Mouse (Mus musculus) forebrain, embryonic 13.5 days (tissue): ENCODE measurements around the gene Tyw1. TPM values are rescaled to one million over a fixed set of nuclear protein-coding genes. Genes with fewer than 3 reads are reported as not detected.

ENCODE experiments used
- ATAC-seq: fragments of 200-750 bp; cut with Nextera tagmentation; 2 replicates; pipeline ENCODE4 v1.8.0; 2017
- H3K27ac ChIP-seq: fragments of 300-500 bp; sonication (generic); 2 replicates; pipeline ENCODE4 v1.5.1; 2015; ENCODE audit warnings: inconsistent platforms, mild to moderate bottlenecking, moderate library complexity
- H3K27me3 ChIP-seq: fragments of 300-500 bp; sonication (generic); 2 replicates; pipeline ENCODE4 v1.6.1; 2015; ENCODE audit warnings: mild to moderate bottlenecking, inconsistent platforms
- H3K36me3 ChIP-seq: fragments of 300-500 bp; sonication (generic); 2 replicates; pipeline ENCODE4 v1.6.1; 2015; ENCODE audit warnings: mild to moderate bottlenecking, inconsistent platforms; ENCODE audit not compliant: poor library complexity, severe bottlenecking
- H3K4me1 ChIP-seq: fragments of 300-500 bp; sonication (generic); 2 replicates; pipeline ENCODE4 v1.6.1; 2015; ENCODE audit warnings: inconsistent platforms
- H3K4me2 ChIP-seq: fragments of 300-500 bp; sonication (generic); 2 replicates; pipeline ENCODE4 v1.6.1; 2015; ENCODE audit warnings: inconsistent platforms, mild to moderate bottlenecking, moderate library complexity
- H3K4me3 ChIP-seq: fragments of 300-500 bp; sonication (generic); 2 replicates; pipeline ENCODE4 v1.5.1; 2015; ENCODE audit warnings: mild to moderate bottlenecking, inconsistent platforms
- H3K9ac ChIP-seq: fragments of 300-500 bp; sonication (generic); 2 replicates; pipeline ENCODE4 v1.6.1; 2015; ENCODE audit warnings: mild to moderate bottlenecking, inconsistent platforms
- H3K9me3 ChIP-seq: fragments of 300-500 bp; sonication (generic); replicated peaks from 2 replicates; pipeline ENCODE4 v1.6.1; 2016; ENCODE audit warnings: inconsistent platforms
- WGBS: fragments of 180-500 bp; shearing (Covaris S2); methylation state at CpG from one replicate; pipeline ENCODE4 v1.1.7; 2015; 5-methylcytosine and 5-hydroxymethylcytosine counted together
- polyA plus RNA-seq: library from polyadenylated mRNA; unstranded; fragments of >200 nt; fragmentation: Nextera tagmentation; extraction: Ambion mirVana; gene quantifications from 2 replicates; pipeline ENCODE4 v1.2.1, GENCODE M21; 2015

Gene Tyw1
- polyA plus RNA-seq, 1 experiment from 2014 or later = 24.4 TPM

GRCm38 (mm10) chr5:130327615-130328263 is 72.3 kb downstream of the Tyw1 start:
- H3K4me3 ChIP-seq = no peak overlapping the region
- peaks cover 22% of the 10 kb centered on the region for H3K4me1 ChIP-seq
- H3K4me2 ChIP-seq = no peak overlapping the region
- peaks cover 7% of the 10 kb centered on the region for H3K9me3 ChIP-seq
- no peak overlapping the region for H3K27ac ChIP-seq
- H3K27me3 ChIP-seq = no peaks in the 10 kb centered on the region
- 92% methylated on average over 6 of the region's 6 CpGs for WGBS
- H3K36me3 ChIP-seq = peaks cover 35% of the 10 kb centered on the region
- no peak overlapping the region for H3K9ac ChIP-seq
- ATAC-seq = no peak

- Histone ChIP-seq H3K9ac (no peak overlapping the region), H3K27me3 (no peaks in the 10 kb centered on the region), H3K36me3 (peaks cover 35% of the 10 kb centered on the region), H3K4me3 (no peak overlapping the region), H3K4me2 (no peak overlapping the region), H3K27ac (no peak overlapping the region), H3K4me1 (peaks cover 17% of the 10 kb centered on the region), H3K9me3 (peaks cover 7% of the 10 kb centered on the region)
- no peak for ATAC-seq
- WGBS = 90% methylated on average over 9 of the region's 9 CpGs
Measured at GRCm38 (mm10) chr5:130328366-130328765, 72.9 kb downstream of the Tyw1 start.

- ATAC-seq = no peak
- Histone ChIP-seq H3K9me3 (no peaks in the 10 kb centered on the region), H3K27ac (no peak overlapping the region), H3K9ac (no peak overlapping the region), H3K27me3 (no peaks in the 10 kb centered on the region), H3K4me1 (peaks cover 19% of the 10 kb centered on the region), H3K4me2 (no peak overlapping the region), H3K4me3 (no peak overlapping the region), H3K36me3 (peaks cover 27% of the 10 kb centered on the region)
- 97% methylated on average over 2 of the region's 2 CpGs for WGBS
Measured at GRCm38 (mm10) chr5:130329889-130330288, 74.5 kb downstream of the Tyw1 start.

GRCm38 (mm10) chr5:130330801-130331200 is 75.4 kb downstream of the Tyw1 start:
- no peak overlapping the region for H3K9ac ChIP-seq
- peaks cover 27% of the 10 kb centered on the region for H3K36me3 ChIP-seq
- peak overlapping the region; percentile 33; the same call in 1 of the 2 replicates for H3K27ac ChIP-seq
- H3K4me2 ChIP-seq = no peak overlapping the region
- no peaks in the 10 kb centered on the region; the same call in 1 of the 2 replicates for H3K9me3 ChIP-seq
- H3K27me3 ChIP-seq = no peaks in the 10 kb centered on the region
- peaks cover 19% of the 10 kb centered on the region for H3K4me1 ChIP-seq
- ATAC-seq = no peak
- no peak overlapping the region for H3K4me3 ChIP-seq
- 64% methylated on average over 4 of the region's 4 CpGs for WGBS

GRCm38 (mm10) chr5:130331206-130331605 is 75.8 kb downstream of the Tyw1 start:
- Histone ChIP-seq H3K4me2 (no peak overlapping the region), H3K4me1 (peaks cover 19% of the 10 kb centered on the region), H3K4me3 (no peak overlapping the region), H3K9me3 (no peaks in the 10 kb centered on the region; the same call in 1 of the 2 replicates), H3K9ac (no peak overlapping the region), H3K27ac (peak overlapping the region; percentile 33; the same call in 1 of the 2 replicates), H3K36me3 (peaks cover 29% of the 10 kb centered on the region), H3K27me3 (no peaks in the 10 kb centered on the region)
- 16% methylated on average over 4 of the region's 4 CpGs for WGBS
- ATAC-seq = no peak

GRCm38 (mm10) chr5:130333566-130333965 is 78.1 kb downstream of the Tyw1 start:
- Histone ChIP-seq H3K36me3 (peaks cover 37% of the 10 kb centered on the region), H3K27me3 (no peaks in the 10 kb centered on the region), H3K4me1 (peaks cover 19% of the 10 kb centered on the region), H3K9me3 (no peaks in the 10 kb centered on the region; the same call in 1 of the 2 replicates), H3K4me2 (no peak overlapping the region), H3K4me3 (no peak overlapping the region), H3K27ac (no peak overlapping the region), H3K9ac (no peak overlapping the region)
- WGBS = 81% methylated on average over 7 of the region's 7 CpGs
- ATAC-seq = no peak

- H3K27me3 ChIP-seq = no peaks in the 10 kb centered on the region
- no peak overlapping the region for H3K27ac ChIP-seq
- H3K4me2 ChIP-seq = no peak overlapping the region
- H3K4me1 ChIP-seq = peaks cover 19% of the 10 kb centered on the region
- no peak overlapping the region for H3K9ac ChIP-seq
- H3K4me3 ChIP-seq = no peak overlapping the region
- 96% methylated on average over 11 of the region's 11 CpGs for WGBS
- H3K9me3 ChIP-seq = no peaks in the 10 kb centered on the region; the same call in 1 of the 2 replicates
- peaks cover 35% of the 10 kb centered on the region for H3K36me3 ChIP-seq
- ATAC-seq = no peak
Measured at GRCm38 (mm10) chr5:130333971-130334370, 78.6 kb downstream of the Tyw1 start.

GRCm38 (mm10) chr5:130335462-130335861 is 80.0 kb downstream of the Tyw1 start:
- H3K36me3 ChIP-seq = peaks cover 38% of the 10 kb centered on the region
- WGBS = 97% methylated on average over 4 of the region's 4 CpGs
- H3K9ac ChIP-seq = no peak overlapping the region
- no peak overlapping the region for H3K4me3 ChIP-seq
- H3K9me3 ChIP-seq = no peaks in the 10 kb centered on the region; the same call in 1 of the 2 replicates
- H3K27me3 ChIP-seq = no peaks in the 10 kb centered on the region
- H3K27ac ChIP-seq = no peak overlapping the region
- H3K4me2 ChIP-seq = no peak overlapping the region
- H3K4me1 ChIP-seq = peaks cover 15% of the 10 kb centered on the region
- no peak for ATAC-seq

GRCm38 (mm10) chr5:130340656-130341055 is 85.2 kb downstream of the Tyw1 start:
- no peak overlapping the region for H3K4me2 ChIP-seq
- no peak overlapping the region for H3K9ac ChIP-seq
- no peak for ATAC-seq
- no peaks in the 10 kb centered on the region for H3K27me3 ChIP-seq
- H3K4me3 ChIP-seq = no peak overlapping the region
- no peaks in the 10 kb centered on the region for H3K9me3 ChIP-seq
- H3K36me3 ChIP-seq = peaks cover 55% of the 10 kb centered on the region
- no peak overlapping the region for H3K27ac ChIP-seq
- 97% methylated on average over 15 of the region's 15 CpGs for WGBS
- H3K4me1 ChIP-seq = 0 out of 2 replicates have a peak, but pooled peaks cover 8% of the 10 kb centered on the region

- no peak for ATAC-seq
- H3K27me3 ChIP-seq = no peaks in the 10 kb centered on the region
- H3K4me3 ChIP-seq = no peak overlapping the region
Measured at GRCm38 (mm10) chr5:130344999-130345398, 89.6 kb downstream of the Tyw1 start.

GRCm38 (mm10) chr5:130345871-130346270 is 90.5 kb downstream of the Tyw1 start:
- H3K9ac ChIP-seq = no peak overlapping the region
- H3K4me2 ChIP-seq = no peak overlapping the region
- peaks cover 24% of the 10 kb centered on the region for H3K36me3 ChIP-seq
- no peaks in the 10 kb centered on the region for H3K27me3 ChIP-seq
- H3K9me3 ChIP-seq = peaks cover 14% of the 10 kb centered on the region
- H3K4me1 ChIP-seq = 0 out of 2 replicates have a peak, but pooled peaks cover 8% of the 10 kb centered on the region
- no peak overlapping the region for H3K4me3 ChIP-seq
- no peak overlapping the region for H3K27ac ChIP-seq
- WGBS = 90% methylated on average over 2 of the region's 2 CpGs
- no peak for ATAC-seq

More at GRCm38 (mm10) chr5:130344999-130345398, 89.6 kb downstream of the Tyw1 start:
- Histone ChIP-seq H3K4me1 (0 out of 2 replicates have a peak, but pooled peaks cover 8% of the 10 kb centered on the region), H3K4me2 (no peak overlapping the region), H3K36me3 (peaks cover 33% of the 10 kb centered on the region), H3K9me3 (peaks cover 14% of the 10 kb centered on the region), H3K9ac (no peak overlapping the region), H3K27ac (no peak overlapping the region)
- WGBS = 95% methylated on average over 7 of the region's 7 CpGs

GRCm38 (mm10) chr5:130355223-130355622 is 99.8 kb downstream of the Tyw1 start:
- no peak overlapping the region for H3K4me2 ChIP-seq
- no peak overlapping the region for H3K27ac ChIP-seq
- no peaks in the 10 kb centered on the region for H3K9me3 ChIP-seq
- no peak overlapping the region for H3K9ac ChIP-seq
- no peak for ATAC-seq
- H3K27me3 ChIP-seq = no peaks in the 10 kb centered on the region
- no peaks in the 10 kb centered on the region for H3K36me3 ChIP-seq
- WGBS = 65% methylated on average over 7 of the region's 7 CpGs
- H3K4me1 ChIP-seq = no peaks in the 10 kb centered on the region
- no peak overlapping the region for H3K4me3 ChIP-seq

GRCm38 (mm10) chr5:130363111-130363510 is 107.7 kb downstream of the Tyw1 start:
- Histone ChIP-seq H3K4me1 (no peaks in the 10 kb centered on the region), H3K9ac (no peak overlapping the region), H3K27ac (no peak overlapping the region), H3K4me2 (no peak overlapping the region), H3K9me3 (no peaks in the 10 kb centered on the region), H3K27me3 (no peaks in the 10 kb centered on the region), H3K4me3 (no peak overlapping the region), H3K36me3 (no peaks in the 10 kb centered on the region)
- WGBS = 72% methylated on average over 4 of the region's 4 CpGs
- ATAC-seq = no peak
